In the genomic region with DNA sequence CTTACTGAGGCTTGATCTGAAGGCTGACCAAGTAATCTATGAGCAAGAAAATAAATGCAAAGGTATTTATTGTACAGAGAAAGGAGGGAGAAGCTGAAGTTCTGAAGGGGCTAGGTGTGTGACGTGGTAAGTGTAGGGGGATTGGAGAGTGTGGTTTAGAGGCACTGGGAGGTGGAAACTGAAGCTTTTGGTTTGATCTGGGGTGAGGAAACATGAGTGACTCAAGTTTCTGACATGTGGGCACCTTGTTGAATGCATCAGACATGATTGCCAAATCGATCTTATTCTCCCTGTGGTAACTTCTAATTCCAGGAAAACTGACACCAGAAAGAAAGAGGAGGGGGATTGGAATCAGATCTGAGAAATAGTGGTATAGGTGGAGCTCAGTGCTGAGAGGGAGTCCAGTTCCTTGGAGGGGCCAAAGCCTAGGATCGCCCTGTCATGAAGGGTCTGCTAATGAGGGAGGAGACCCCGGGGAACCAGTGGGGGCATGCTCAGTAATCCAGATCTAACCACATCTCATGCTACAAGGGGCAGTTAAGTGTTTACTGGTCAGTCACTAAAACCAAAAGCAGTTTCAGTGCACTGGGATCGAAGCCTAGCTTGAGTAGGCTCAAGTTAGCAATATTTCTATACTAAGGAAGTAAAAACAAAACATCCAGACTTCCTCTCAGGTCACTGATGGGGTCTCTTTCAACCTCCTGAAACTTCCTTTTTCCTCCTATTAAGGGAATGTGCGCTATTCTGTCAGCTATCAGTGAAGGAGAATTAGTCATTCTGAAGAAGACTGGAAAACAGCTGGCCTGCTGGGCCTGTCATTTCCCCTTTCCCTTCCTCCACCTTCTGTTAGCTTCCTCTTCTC, we compare ENCODE assay signal across 12 mouse cellular contexts. TPM values are rescaled to one million over a fixed set of nuclear protein-coding genes. Genes with fewer than 3 reads are reported as not detected.
DNase-seq lines count a peak whose midpoint lies in the region; ATAC-seq and TF ChIP-seq lines count a peak whose summit lies in the region.
"Had no signal": no experiment of that assay in that cellular context is flagged by ENCODE, and none has a peak within 500 bp of the region (broad histone marks: within the 10 kb centered on the region; RNA-seq: fewer than 3 reads in every experiment).

No protein-coding gene starts in this region.

- no peak for DNase-seq in kidney, postnatal 10 days
- DNase-seq in MEL (ENCODE audit: low read depth, low spot score), result peak; percentile 57
- DNase-seq in embryonic facial prominence, embryonic 14.5 days (ENCODE audit: low spot score), result no peak
- no peak for DNase-seq in hindbrain, embryonic 14.5 days (ENCODE audit: low spot score)
- DNase-seq in adrenal gland, adult 2 months, result no peak
- DNase-seq: adrenal gland, postnatal 36 days; cerebellum, postnatal 14 days; thymus, postnatal 14 days had no signal

- no peaks in the 10 kb centered on the region for H3K9me3 ChIP-seq in kidney, embryonic 15.5 days (replicated peaks)
- H3K9me3 ChIP-seq in MEL (replicated peaks; ENCODE audit: insufficient read depth, low read length), result no peaks in the 10 kb centered on the region
- no peaks in the 10 kb centered on the region for H3K9me3 ChIP-seq in embryonic facial prominence, embryonic 14.5 days (ENCODE audit: control insufficient read depth, low read length)
- H3K9me3 ChIP-seq in liver, embryonic 15.5 days (replicated peaks), result no peaks in the 10 kb centered on the region
- no peaks in the 10 kb centered on the region for H3K9me3 ChIP-seq in hindbrain, embryonic 14.5 days (ENCODE audit: control insufficient read depth, low read length)
- H3K9me3 ChIP-seq: limb, embryonic 15.5 days had no signal

- no peak overlapping the region for H3K4me3 ChIP-seq in kidney, embryonic 15.5 days (replicated peaks)
- no peak overlapping the region for H3K4me3 ChIP-seq in MEL (ENCODE audit: control insufficient read depth in 1 of 2, insufficient read depth in 1 of 2, low read depth in 2 of 2, low read length in 2 of 2)
- H3K4me3 ChIP-seq in embryonic facial prominence, embryonic 14.5 days (ENCODE audit: low read depth, low read length), result no peak overlapping the region
- H3K4me3 ChIP-seq in liver, embryonic 15.5 days (replicated peaks), result no peak overlapping the region
- no peak overlapping the region for H3K4me3 ChIP-seq in hindbrain, embryonic 14.5 days (replicated peaks; ENCODE audit: low read length)
- H3K4me3 ChIP-seq: limb, embryonic 15.5 days had no signal

- WGBS in kidney, embryonic 15.5 days, result 63% methylated on average over 6 of the region's 6 CpGs
- 47% methylated on average over 6 of the region's 6 CpGs for WGBS in embryonic facial prominence, embryonic 14.5 days
- 44% methylated on average over 6 of the region's 6 CpGs for WGBS in liver, embryonic 15.5 days (ENCODE audit: insufficient replicate concordance)
- WGBS in hindbrain, embryonic 14.5 days, result 75% methylated on average over 6 of the region's 6 CpGs

- peak in 1 of 2 experiments; percentile 44; a peak in 1 of 4 replicates for TF ChIP-seq EP300 in MEL (IDR thresholded peaks at IDR 0.05; ENCODE audit: low read depth in 1 of 2, low read length in 2 of 2)

- 0 out of 2 replicates have a peak, but pooled peaks cover 2% of the 10 kb centered on the region for H3K4me1 ChIP-seq in kidney, embryonic 15.5 days
- H3K4me1 ChIP-seq in MEL (ENCODE audit: control insufficient read depth in 1 of 2, insufficient read depth in 2 of 2, low read length in 2 of 2), result peaks cover 10 to 18% of the 10 kb centered on the region in 2 experiments
- H3K4me1 ChIP-seq in embryonic facial prominence, embryonic 14.5 days (ENCODE audit: control insufficient read depth, insufficient read depth, low read length), result no peaks in the 10 kb centered on the region; the same call in 1 of the 2 replicates
- 0 out of 2 replicates have a peak, but pooled peaks cover 4% of the 10 kb centered on the region for H3K4me1 ChIP-seq in liver, embryonic 15.5 days (replicated peaks)
- H3K4me1 ChIP-seq in hindbrain, embryonic 14.5 days (replicated peaks; ENCODE audit: control insufficient read depth, insufficient read depth, low read length), result no peaks in the 10 kb centered on the region
- H3K4me1 ChIP-seq: limb, embryonic 15.5 days had no signal

- H3K36me3 ChIP-seq in kidney, embryonic 15.5 days, result peaks cover 25% of the 10 kb centered on the region
- peaks cover 0 to 7% of the 10 kb centered on the region in 2 experiments; a peak in 2 of 4 replicates for H3K36me3 ChIP-seq in MEL (ENCODE audit: control insufficient read depth in 1 of 2, insufficient read depth in 2 of 2, low read length in 2 of 2)
- peaks cover 26% of the 10 kb centered on the region for H3K36me3 ChIP-seq in embryonic facial prominence, embryonic 14.5 days (ENCODE audit: control insufficient read depth, insufficient read depth, low read length)
- peaks cover 10% of the 10 kb centered on the region for H3K36me3 ChIP-seq in liver, embryonic 15.5 days (replicated peaks)
- peaks cover 14% of the 10 kb centered on the region for H3K36me3 ChIP-seq in hindbrain, embryonic 14.5 days (replicated peaks; ENCODE audit: control insufficient read depth, insufficient read depth)

- no peak overlapping the region for H3K4me2 ChIP-seq in kidney, embryonic 15.5 days
- H3K4me2 ChIP-seq in embryonic facial prominence, embryonic 14.5 days (ENCODE audit: low read depth, low read length), result no peak overlapping the region
- H3K4me2 ChIP-seq in liver, embryonic 15.5 days, result no peak overlapping the region
- H3K4me2 ChIP-seq in hindbrain, embryonic 14.5 days (replicated peaks), result no peak overlapping the region
- H3K4me2 ChIP-seq: limb, embryonic 15.5 days had no signal

- peak overlapping the region; percentile 48; the same call in 1 of the 2 replicates for H3K27ac ChIP-seq in kidney, embryonic 15.5 days
- H3K27ac ChIP-seq in MEL (ENCODE audit: control insufficient read depth, low read depth, low read length), result no peak overlapping the region
- peak overlapping the region; percentile 67 for H3K27ac ChIP-seq in embryonic facial prominence, embryonic 14.5 days (replicated peaks; ENCODE audit: low read depth, low read length)
- peak overlapping the region; percentile 33; the same call in 1 of the 2 replicates for H3K27ac ChIP-seq in liver, embryonic 15.5 days (replicated peaks)
- H3K27ac ChIP-seq in hindbrain, embryonic 14.5 days, result no peak overlapping the region
- H3K27ac ChIP-seq: limb, embryonic 15.5 days had no signal

- no peak for ATAC-seq in kidney, embryonic 15.5 days (replicated peaks; ENCODE audit: low FRiP score)
- no peak for ATAC-seq in embryonic facial prominence, embryonic 14.5 days (ENCODE audit: low read depth)
- no peak for ATAC-seq in liver, embryonic 15.5 days (ENCODE audit: insufficient read depth)
- no peak for ATAC-seq in hindbrain, embryonic 14.5 days (ENCODE audit: low FRiP score)

- TF ChIP-seq POLR2A in MEL (IDR thresholded peaks at IDR 0.05; ENCODE audit: control insufficient read depth in 1 of 2, insufficient read depth in 1 of 2, low read depth in 1 of 2, low read length in 2 of 2, poor library complexity in 1 of 2), result no peak

- TF ChIP-seq RAD21 in MEL (IDR thresholded peaks at IDR 0.05; ENCODE audit: low read depth, low read length), result no peak

- H3K27me3 ChIP-seq in kidney, embryonic 15.5 days, result no peaks in the 10 kb centered on the region
- no peaks in the 10 kb centered on the region for H3K27me3 ChIP-seq in MEL (ENCODE audit: control insufficient read depth in 1 of 2, insufficient read depth in 2 of 2, low read length in 2 of 2)
- no peaks in the 10 kb centered on the region for H3K27me3 ChIP-seq in embryonic facial prominence, embryonic 14.5 days (replicated peaks; ENCODE audit: control insufficient read depth, insufficient read depth, low read length)
- no peaks in the 10 kb centered on the region for H3K27me3 ChIP-seq in liver, embryonic 15.5 days
- no peaks in the 10 kb centered on the region for H3K27me3 ChIP-seq in hindbrain, embryonic 14.5 days (ENCODE audit: control insufficient read depth, insufficient read depth, low read length)
- H3K27me3 ChIP-seq: limb, embryonic 15.5 days had no signal

- H3K79me2 ChIP-seq in MEL (ENCODE audit: control insufficient read depth, insufficient read depth, low read length, poor library complexity), result no peaks in the 10 kb centered on the region

- no peak overlapping the region for H3K9ac ChIP-seq in kidney, embryonic 15.5 days
- H3K9ac ChIP-seq in MEL (ENCODE audit: control insufficient read depth, low read depth, low read length, poor library complexity, severe bottlenecking), result no peak overlapping the region
- no peak overlapping the region for H3K9ac ChIP-seq in embryonic facial prominence, embryonic 14.5 days (ENCODE audit: low read depth, low read length)
- no peak overlapping the region for H3K9ac ChIP-seq in liver, embryonic 15.5 days
- no peak overlapping the region for H3K9ac ChIP-seq in hindbrain, embryonic 14.5 days
- H3K9ac ChIP-seq: limb, embryonic 15.5 days had no signal

- TF ChIP-seq CTCF in MEL (IDR thresholded peaks at IDR 0.05 in 2 of 3, conservative IDR thresholded peaks at IDR 0.05 in 1 of 3; ENCODE audit: control insufficient read depth in 1 of 3, insufficient read depth in 1 of 3, low read depth in 2 of 3, low read length in 3 of 3, poor library complexity in 1 of 3, severe bottlenecking in 1 of 3), result no peak

RNA-seq across cellular contexts. Expression of gene Tm4sf19, which starts 4.4 kb away (rescaled TPM):
- polyA plus RNA-seq in kidney, embryonic 15.5 days (2015; fragmentation: Nextera tagmentation; extraction: Ambion mirVana), result 0.55 TPM in 1 of 2 replicates, not detected in the other
- total RNA-seq in MEL (2012; rRNA removed), result not detected in 2 replicates
- polyA plus RNA-seq in MEL (2012; ENCODE audit: insufficient read depth in 1 of 2, insufficient read length in 2 of 2, low read depth in 1 of 2, low replicate concordance in 2 of 2, missing spikeins in 1 of 2), result under 1 TPM in 1 of 2 experiments, not detected in 1; 0.06 TPM
- 0.14 TPM in 1 of 2 replicates, not detected in the other for polyA plus RNA-seq in embryonic facial prominence, embryonic 14.5 days (2014; fragmentation: Nextera tagmentation; extraction: Ambion mirVana)
- polyA plus RNA-seq in liver, embryonic 15.5 days (2015; fragmentation: Nextera tagmentation; extraction: Ambion mirVana), result not detected in 2 replicates
- not detected in 2 replicates for polyA plus RNA-seq in hindbrain, embryonic 14.5 days (2014; fragmentation: Nextera tagmentation; extraction: Ambion mirVana)
- under 1 TPM; 0.29 to 0.93 TPM for total RNA-seq in adrenal gland, adult 2 months (2021)
- polyA plus RNA-seq in adrenal gland, adult 2 months (2012; rRNA removed), result 0.20 and 0.21 TPM in 2 replicates
- total RNA-seq: ES-E14 had no signal

RNA-seq across cellular contexts. Expression of gene Tctex1d2, which starts 23.6 kb away (rescaled TPM):
- 32.0 and 33.6 TPM in 2 replicates for polyA plus RNA-seq in kidney, embryonic 15.5 days (2015; fragmentation: Nextera tagmentation; extraction: Ambion mirVana)
- 13.0 and 14.7 TPM in 2 replicates for total RNA-seq in MEL (2012; rRNA removed)
- polyA plus RNA-seq in MEL (2012; ENCODE audit: insufficient read depth in 1 of 2, insufficient read length in 2 of 2, low read depth in 1 of 2, low replicate concordance in 2 of 2, missing spikeins in 1 of 2), result 100 to 1,000 TPM in 1 of 2 experiments, 10 to 100 TPM in 1; 23.7 to 239 TPM
- 29.2 and 30.4 TPM in 2 replicates for polyA plus RNA-seq in embryonic facial prominence, embryonic 14.5 days (2014; fragmentation: Nextera tagmentation; extraction: Ambion mirVana)
- polyA plus RNA-seq in liver, embryonic 15.5 days (2015; fragmentation: Nextera tagmentation; extraction: Ambion mirVana), result 4.6 and 5.0 TPM in 2 replicates
- polyA plus RNA-seq in hindbrain, embryonic 14.5 days (2014; fragmentation: Nextera tagmentation; extraction: Ambion mirVana), result 37.5 and 49.7 TPM in 2 replicates
- total RNA-seq in adrenal gland, adult 2 months (2021), result 1 to 10 TPM; 4.8 to 8.1 TPM
- polyA plus RNA-seq in adrenal gland, adult 2 months (2012; rRNA removed), result 4.0 and 4.7 TPM in 2 replicates

RNA-seq across cellular contexts. Expression of gene Pcyt1a, which starts 34.8 kb away (rescaled TPM):
- polyA plus RNA-seq in kidney, embryonic 15.5 days (2015; fragmentation: Nextera tagmentation; extraction: Ambion mirVana), result 35.8 and 41.3 TPM in 2 replicates
- 32.3 and 36.9 TPM in 2 replicates for total RNA-seq in MEL (2012; rRNA removed)
- 10 to 100 TPM in 1 of 2 experiments, not detected in 1; 53.7 TPM for polyA plus RNA-seq in MEL (2012; ENCODE audit: insufficient read depth in 1 of 2, insufficient read length in 2 of 2, low read depth in 1 of 2, low replicate concordance in 2 of 2, missing spikeins in 1 of 2)
- polyA plus RNA-seq in embryonic facial prominence, embryonic 14.5 days (2014; fragmentation: Nextera tagmentation; extraction: Ambion mirVana), result 43.2 and 45.7 TPM in 2 replicates
- 38.3 and 39.5 TPM in 2 replicates for polyA plus RNA-seq in liver, embryonic 15.5 days (2015; fragmentation: Nextera tagmentation; extraction: Ambion mirVana)
- polyA plus RNA-seq in hindbrain, embryonic 14.5 days (2014; fragmentation: Nextera tagmentation; extraction: Ambion mirVana), result 53.1 and 54.5 TPM in 2 replicates
- total RNA-seq in adrenal gland, adult 2 months (2021), result 10 to 100 TPM; 89.9 to 91.2 TPM
- polyA plus RNA-seq in adrenal gland, adult 2 months (2012; rRNA removed), result 24.5 and 42.2 TPM in 2 replicates

Comparison
In these comparisons a context has a peak if more than half of its experiments do, and no peak if none do; other contexts are left out.
1. H3K27ac ChIP-seq: peak in kidney, embryonic 15.5 days (single experiment), embryonic facial prominence, embryonic 14.5 days (single experiment) and liver, embryonic 15.5 days (single experiment); none in MEL (single experiment) and hindbrain, embryonic 14.5 days (single experiment).